Mouse (Mus musculus) E14TG2a.4 (cell line): Measurements from ENCODE around the gene Map3k21.
A peak's percentile ranks its signal among the peaks of the same experiment; 100 is the strongest.

ENCODE experiments used
- H3K27me3 ChIP-seq: 2 replicates; pipeline ENCODE4 v1.6.1; 2014; ENCODE audit warnings: low read length, control low read depth; ENCODE audit not compliant: insufficient read depth
- H3K36me3 ChIP-seq: 2 replicates; pipeline ENCODE4 v1.6.1; 2014; ENCODE audit warnings: low read length, control low read depth; ENCODE audit not compliant: insufficient read depth
- H3K4me1 ChIP-seq: replicated peaks from 2 replicates; pipeline ENCODE4 v1.6.1; 2014; ENCODE audit warnings: low read depth, low read length, control low read depth
- H3K4me3 ChIP-seq: replicated peaks from 2 replicates; pipeline ENCODE4 v1.5.1; 2014; ENCODE audit warnings: mild to moderate bottlenecking, low read length
- H3K9me3 ChIP-seq: 2 replicates; pipeline ENCODE4 v1.6.1; 2014; ENCODE audit warnings: low read length, control low read depth
- CTCF ChIP-seq: conservative IDR thresholded peaks from 2 replicates; pipeline ENCODE4 v1.5.1; 2014; ENCODE audit warnings: low read length
- NANOG ChIP-seq: IDR thresholded peaks from 2 replicates; pipeline ENCODE4 v1.6.1; 2014; ENCODE audit warnings: borderline replicate concordance, low read length, mixed read lengths
- POU5F1 ChIP-seq: IDR thresholded peaks from 2 replicates; pipeline ENCODE4 v1.6.1; 2014; ENCODE audit warnings: low read length, borderline replicate concordance

Gene Map3k21

DNA sequence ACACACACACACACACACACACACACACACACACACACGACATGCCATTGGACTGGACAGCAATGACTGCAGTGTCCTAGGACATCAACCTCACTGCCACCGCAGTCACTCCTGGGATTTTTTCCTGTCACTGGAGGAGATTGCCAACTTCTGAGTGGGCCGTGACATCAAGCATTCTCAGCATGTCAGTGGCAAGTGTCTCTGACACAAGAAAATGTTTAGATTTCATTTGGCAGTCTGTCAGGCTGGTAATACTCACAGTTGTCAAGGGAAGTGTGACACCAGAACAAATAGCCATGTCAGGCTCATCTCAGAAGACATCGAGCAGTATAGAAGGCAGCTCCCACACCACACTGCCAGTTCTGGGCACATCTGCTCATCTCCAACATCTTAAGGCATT, 29.8 kb upstream of the Map3k21 start:
- Histone ChIP-seq H3K4me1 (no peaks in the 10 kb centered on the region), H3K9me3 (peaks cover 14% of the 10 kb centered on the region), H3K27me3 (no peaks in the 10 kb centered on the region), H3K4me3 (no peak overlapping the region), H3K36me3 (no peaks in the 10 kb centered on the region)
- TF ChIP-seq CTCF (no peak), POU5F1 (no peak), NANOG (no peak)

DNA sequence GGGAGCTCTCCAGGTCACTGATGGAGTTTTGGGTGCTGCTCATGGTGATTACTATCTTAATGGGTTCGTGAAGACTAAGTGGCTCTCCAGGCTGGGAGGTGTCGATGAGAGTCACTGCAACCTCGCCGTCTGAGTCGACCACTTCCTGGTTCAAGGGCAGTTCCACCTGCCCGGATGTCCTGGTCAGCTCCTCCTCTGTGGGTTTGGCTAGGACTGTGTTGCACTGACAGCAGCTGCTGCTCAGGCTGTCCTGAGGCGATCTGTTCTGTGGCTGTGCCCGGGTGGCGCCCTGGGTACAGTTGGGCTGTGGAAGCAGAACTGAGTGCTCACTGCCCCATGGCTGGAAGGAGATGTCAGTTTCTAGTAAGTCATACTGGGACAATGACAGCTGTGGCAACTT, 22.7 kb upstream of the Map3k21 start:
- TF ChIP-seq CTCF (no peak), POU5F1 (no peak), NANOG (no peak)
- H3K4me1 ChIP-seq, result no peaks in the 10 kb centered on the region
- no peaks in the 10 kb centered on the region for H3K36me3 ChIP-seq
- H3K27me3 ChIP-seq, result no peaks in the 10 kb centered on the region; the same call in 1 of the 2 replicates
- H3K9me3 ChIP-seq, result peaks cover 6% of the 10 kb centered on the region; the same call in 1 of the 2 replicates
- no peak overlapping the region for H3K4me3 ChIP-seq

DNA sequence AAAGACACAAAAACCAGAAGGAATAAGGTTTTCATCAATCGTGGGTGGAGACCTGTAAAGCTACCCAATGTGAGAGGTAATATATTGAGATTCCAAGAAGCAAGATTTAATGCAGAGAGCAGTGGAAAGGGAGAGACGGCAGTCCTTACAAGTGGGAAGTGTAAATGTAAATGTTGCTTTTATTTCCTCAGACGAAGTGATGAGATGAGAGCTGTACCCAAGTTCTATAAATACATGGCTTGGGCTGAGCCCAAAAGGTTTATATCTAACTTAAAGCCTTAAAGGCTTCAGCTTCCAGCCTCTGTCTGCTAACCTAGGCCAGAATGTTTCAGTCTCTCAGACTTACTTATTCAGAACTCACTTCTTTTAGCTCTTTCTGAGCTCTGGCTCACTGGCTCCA, 20.3 kb upstream of the Map3k21 start:
- Histone ChIP-seq H3K9me3 (peaks cover 1% of the 10 kb centered on the region; the same call in 1 of the 2 replicates), H3K27me3 (no peaks in the 10 kb centered on the region; the same call in 1 of the 2 replicates), H3K4me3 (no peak overlapping the region), H3K36me3 (no peaks in the 10 kb centered on the region), H3K4me1 (no peaks in the 10 kb centered on the region)
- TF ChIP-seq NANOG, result no peak
- no peak for TF ChIP-seq POU5F1
- no peak for TF ChIP-seq CTCF

DNA sequence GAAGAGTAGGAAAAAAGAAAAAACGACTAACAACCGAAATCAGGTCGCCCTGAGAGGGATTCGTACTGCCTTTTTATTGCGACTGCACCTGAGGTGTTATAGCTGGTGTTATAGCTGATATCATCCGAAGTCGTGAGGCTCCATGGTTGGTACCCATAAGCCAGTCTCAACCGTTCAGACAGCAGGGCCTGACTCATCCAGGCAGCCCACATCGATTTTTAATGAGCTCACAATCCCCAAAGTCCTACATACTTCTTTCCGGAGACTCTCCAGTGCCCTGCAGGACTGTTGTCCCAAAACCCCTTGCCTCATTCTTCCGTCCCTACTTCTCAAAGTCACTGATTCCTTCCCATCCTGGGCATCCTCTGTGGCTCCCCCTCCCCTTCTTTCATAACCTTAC, 12.9 kb upstream of the Map3k21 start:
- Histone ChIP-seq H3K27me3 (peaks cover 25% of the 10 kb centered on the region), H3K4me1 (peaks cover 12% of the 10 kb centered on the region), H3K9me3 (no peaks in the 10 kb centered on the region), H3K4me3 (peak overlapping the region; percentile 79; the same call in 1 of the 2 replicates), H3K36me3 (no peaks in the 10 kb centered on the region)
- TF ChIP-seq POU5F1 (no peak), CTCF (no peak), NANOG (no peak)

DNA sequence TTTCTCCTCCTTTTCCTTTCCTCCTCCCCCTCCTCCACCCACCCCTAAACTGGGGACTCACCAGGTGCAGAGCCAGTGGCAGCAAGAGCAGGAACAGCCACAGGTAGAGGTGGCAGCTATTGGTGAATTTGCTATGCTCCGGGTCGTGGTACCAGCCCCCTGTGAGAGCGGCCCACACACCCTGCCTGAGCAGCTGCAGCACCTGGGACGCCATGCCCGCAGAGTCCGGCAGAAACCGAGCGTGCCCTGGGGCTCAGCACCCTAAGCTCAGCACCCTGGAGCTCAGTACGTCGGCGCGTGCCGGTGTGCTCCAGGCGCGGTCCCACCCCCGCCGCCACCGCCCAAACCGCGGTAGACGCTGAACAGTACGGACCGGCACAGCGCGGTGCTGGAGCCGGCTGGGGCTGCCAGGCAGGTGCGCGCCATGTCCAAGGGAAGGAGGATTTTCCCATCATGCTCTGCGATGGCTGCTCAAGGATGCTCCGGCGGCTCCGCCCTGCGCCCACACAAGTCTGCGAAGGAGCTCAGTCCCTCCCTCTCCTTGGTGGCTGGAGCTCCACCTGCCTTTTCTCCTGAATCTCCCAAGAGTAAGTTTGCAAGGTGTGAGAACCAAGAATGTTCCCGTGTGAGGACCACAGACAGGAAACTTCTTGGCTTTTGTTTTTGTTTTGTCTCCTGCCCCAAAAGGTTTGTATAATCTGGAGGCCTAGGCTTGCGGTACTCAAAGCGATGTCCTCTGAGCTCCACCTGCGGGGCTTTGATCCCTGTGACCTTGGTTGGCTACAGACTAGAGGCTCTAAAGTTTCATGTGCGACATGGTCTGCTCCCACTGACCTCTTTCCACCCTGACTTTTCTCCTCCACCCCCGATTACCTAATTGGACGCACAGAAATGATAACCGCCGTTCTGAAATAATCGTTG, 12.1 kb upstream of the Map3k21 start, which contains the start of gene Pcnx2:
Pcnx2 (minus strand) TSS at position 450 of the 921 bp plus-strand sequence.
- Histone ChIP-seq H3K36me3 (no peaks in the 10 kb centered on the region), H3K9me3 (no peaks in the 10 kb centered on the region), H3K4me1 (peaks cover 12% of the 10 kb centered on the region), H3K27me3 (peaks cover 25% of the 10 kb centered on the region), H3K4me3 (peak within 1 kb of the TSS; percentile 79)
- TF ChIP-seq NANOG, result no peak
- no peak for TF ChIP-seq CTCF
- TF ChIP-seq POU5F1, result no peak

DNA sequence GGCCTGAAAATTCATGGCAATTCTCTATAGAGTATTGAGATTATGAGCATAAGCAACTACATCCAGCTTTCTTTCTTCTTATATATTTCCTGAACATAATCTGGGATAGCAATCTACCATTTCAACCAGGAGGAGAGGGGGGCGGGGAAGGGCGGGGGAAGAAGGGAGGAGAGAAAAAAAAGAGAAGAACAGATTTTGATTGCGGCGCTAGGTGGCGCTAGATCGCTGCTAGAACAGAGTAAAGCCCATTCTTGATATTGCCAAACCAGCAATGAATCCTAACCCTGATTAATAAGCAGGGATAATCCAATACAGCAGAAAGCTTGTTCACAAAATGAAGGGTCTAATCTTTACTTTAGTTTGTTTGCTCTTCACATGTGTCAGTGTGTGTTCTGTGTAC, 11.4 kb upstream of the Map3k21 start:
- H3K27me3 ChIP-seq, result peaks cover 25% of the 10 kb centered on the region
- peaks cover 12% of the 10 kb centered on the region for H3K4me1 ChIP-seq
- TF ChIP-seq CTCF, result peak; percentile 61
- no peak for TF ChIP-seq POU5F1
- H3K36me3 ChIP-seq, result no peaks in the 10 kb centered on the region
- H3K4me3 ChIP-seq, result no peak overlapping the region
- no peaks in the 10 kb centered on the region for H3K9me3 ChIP-seq

DNA sequence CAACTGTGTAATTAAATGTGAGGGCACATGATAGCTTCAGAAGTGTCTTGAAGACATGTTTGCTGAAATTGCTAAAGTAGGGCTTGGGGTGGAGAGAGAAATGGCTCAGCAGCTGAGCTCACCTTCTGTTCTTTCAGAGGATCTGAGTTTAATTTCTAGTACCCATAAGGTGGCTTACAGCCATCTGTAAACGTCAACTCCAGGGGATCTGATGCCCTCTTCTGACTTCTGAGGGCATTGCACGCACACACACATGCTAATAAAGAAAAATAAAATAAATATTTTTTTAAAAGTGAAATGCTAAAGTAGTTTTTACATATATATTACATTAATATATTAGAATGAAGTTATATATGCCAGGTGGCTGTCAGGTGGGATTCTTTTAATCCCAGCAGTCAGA, 9.1 kb upstream of the Map3k21 start:
- Histone ChIP-seq H3K4me1 (peaks cover 12% of the 10 kb centered on the region), H3K36me3 (no peaks in the 10 kb centered on the region), H3K4me3 (no peak overlapping the region), H3K27me3 (peaks cover 25% of the 10 kb centered on the region), H3K9me3 (no peaks in the 10 kb centered on the region)
- TF ChIP-seq POU5F1 (no peak), NANOG (no peak), CTCF (peak; percentile 51)

DNA sequence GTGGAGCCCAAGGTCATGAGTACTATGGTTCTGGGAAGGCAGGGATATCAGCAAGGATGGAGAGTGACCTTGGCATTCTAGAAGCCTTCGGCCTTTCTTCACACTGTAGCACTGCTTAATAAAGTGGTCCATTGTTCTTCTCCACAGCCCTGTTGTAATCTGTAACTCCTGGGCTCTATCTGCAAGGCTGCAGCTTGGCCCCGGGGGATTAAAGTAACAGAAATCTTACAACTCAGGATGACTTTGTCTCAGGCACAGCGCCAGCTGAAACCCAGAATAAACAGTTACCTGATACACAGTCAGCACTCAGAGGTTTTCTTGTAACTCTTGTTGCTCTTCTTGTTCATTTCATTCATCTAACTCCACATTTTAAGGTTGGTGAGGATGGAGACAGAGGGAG, 7.7 kb upstream of the Map3k21 start:
- Histone ChIP-seq H3K9me3 (no peaks in the 10 kb centered on the region), H3K4me1 (peaks cover 10% of the 10 kb centered on the region), H3K4me3 (no peak overlapping the region), H3K36me3 (no peaks in the 10 kb centered on the region), H3K27me3 (peaks cover 12% of the 10 kb centered on the region)
- TF ChIP-seq CTCF (no peak), NANOG (no peak), POU5F1 (no peak)

DNA sequence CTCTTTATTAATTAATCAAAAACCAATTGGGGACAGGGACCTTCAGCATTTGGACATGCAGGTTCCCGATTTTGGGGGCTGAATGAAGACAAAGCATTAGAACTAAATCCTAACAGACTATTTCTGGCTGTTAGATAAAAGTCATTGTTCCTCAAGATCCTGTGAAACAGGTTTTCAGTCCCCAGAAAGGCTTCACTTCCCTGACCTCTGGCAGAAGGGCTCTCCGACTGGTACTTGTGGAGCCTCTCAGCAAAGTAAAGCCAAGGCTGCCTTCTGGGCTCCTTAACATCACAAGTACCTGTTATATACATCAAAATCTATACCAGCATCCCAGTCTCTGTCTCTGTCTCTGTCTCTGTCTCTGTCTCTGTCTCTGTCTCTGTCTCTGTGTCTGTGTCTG, 4.9 kb upstream of the Map3k21 start:
- TF ChIP-seq CTCF (no peak), NANOG (no peak), POU5F1 (no peak)
- H3K4me1 ChIP-seq, result peaks cover 11% of the 10 kb centered on the region
- no peaks in the 10 kb centered on the region for H3K36me3 ChIP-seq
- H3K4me3 ChIP-seq, result no peak overlapping the region
- peaks cover 21% of the 10 kb centered on the region for H3K27me3 ChIP-seq
- H3K9me3 ChIP-seq, result no peaks in the 10 kb centered on the region
